Mouse (Mus musculus) lung, embryonic 14.5 days (tissue): ENCODE measurements around the gene Cog7. TPM values are rescaled to one million over a fixed set of nuclear protein-coding genes. Genes with fewer than 3 reads are reported as not detected.

Experiments used
- ATAC-seq: fragments of 200-750 bp; cut with Nextera tagmentation; 2 replicates; pipeline ENCODE4 v1.8.0; 2017; ENCODE audit warnings: mild to moderate bottlenecking, moderate TSS enrichment, moderate library complexity; ENCODE audit not compliant: insufficient read depth
- DNase-seq: peaks from one replicate; pipeline ENCODE4 v3.0.0-alpha.2; 2015
- H3K27ac ChIP-seq: fragments of 300-500 bp; sonication (generic); 2 replicates; pipeline ENCODE4 v1.5.1; 2014; ENCODE audit warnings: low read depth, mild to moderate bottlenecking, moderate library complexity
- H3K27me3 ChIP-seq: fragments of 300-500 bp; sonication (generic); 2 replicates; pipeline ENCODE4 v1.6.1; 2014; ENCODE audit warnings: low read length, control low read depth; ENCODE audit not compliant: insufficient read depth
- H3K36me3 ChIP-seq: fragments of 300-500 bp; sonication (generic); 2 replicates; pipeline ENCODE4 v1.6.1; 2014; ENCODE audit warnings: control low read depth; ENCODE audit not compliant: insufficient read depth
- H3K4me1 ChIP-seq: fragments of 300-500 bp; sonication (generic); 2 replicates; pipeline ENCODE4 v1.6.1; 2014; ENCODE audit warnings: antibody characterized with exemption, control low read depth; ENCODE audit not compliant: insufficient read depth
- H3K4me2 ChIP-seq: fragments of 300-500 bp; sonication (generic); 2 replicates; pipeline ENCODE4 v1.6.1; 2014; ENCODE audit warnings: mild to moderate bottlenecking
- H3K4me3 ChIP-seq: fragments of 300-500 bp; sonication (generic); 2 replicates; pipeline ENCODE4 v1.5.1; 2014; ENCODE audit warnings: low read depth, low read length
- H3K9ac ChIP-seq: fragments of 300-500 bp; sonication (generic); 2 replicates; pipeline ENCODE4 v1.6.1; 2014
- H3K9me3 ChIP-seq: fragments of 300-500 bp; sonication (generic); 2 replicates; pipeline ENCODE4 v1.6.1; 2016; ENCODE audit warnings: low read depth, low read length, control low read depth
- CTCF ChIP-seq: IDR thresholded peaks from 2 replicates; pipeline ENCODE4 v1.5.1; 2016; ENCODE audit warnings: antibody characterized with exemption, low read depth
- WGBS: fragments of 180-500 bp; shearing (Covaris S2); extraction: QIAGEN DNeasy Blood & Tissue Kit; methylation state at CpG from one replicate; pipeline ENCODE4 v1.1.7; 2014; 5-methylcytosine and 5-hydroxymethylcytosine counted together
- polyA plus RNA-seq: library from polyadenylated mRNA; unstranded; fragments of >200 nt; fragmentation: Nextera tagmentation; extraction: Ambion mirVana; gene quantifications from 2 replicates; pipeline ENCODE4 v1.2.1, GENCODE M21; 2014

The Cog7 gene
- polyA plus RNA-seq, 1 experiment from 2014 or later: 23.1 TPM

- Histone ChIP-seq H3K9ac (no peak overlapping the region), H3K27me3 (no peaks in the 10 kb centered on the region), H3K27ac (no peak overlapping the region), H3K36me3 (no peaks in the 10 kb centered on the region), H3K4me2 (no peak overlapping the region), H3K4me3 (no peak overlapping the region), H3K4me1 (peaks cover 3% of the 10 kb centered on the region; the same call in 1 of the 2 replicates), H3K9me3 (no peaks in the 10 kb centered on the region)
- no peak for TF ChIP-seq CTCF
- 77% methylated on average over 2 of the region's 3 CpGs for WGBS
- no peak for DNase-seq
- ATAC-seq: no peak
Observed at GRCm38 (mm10) chr7:121871631-121872030, 109.9 kb downstream of the Cog7 start.

GRCm38 (mm10) chr7:121864858-121865585 lies 116.5 kb downstream of the Cog7 start, which contains the start of gene Scnn1b:
Gene Scnn1b, plus strand, starts transcription at chr7:121865038.
- TF ChIP-seq CTCF: no peak
- peak within 1 kb of the TSS; percentile 34 for H3K4me3 ChIP-seq
- H3K4me1 ChIP-seq: no peaks in the 10 kb centered on the region
- DNase-seq (peak; percentile 14), ATAC-seq (peak; percentile 68)
- H3K4me2 ChIP-seq: peak within 1 kb of the TSS; percentile 63
- H3K9ac ChIP-seq: peak within 1 kb of the TSS; percentile 20; the same call in 1 of the 2 replicates
- no peaks in the 10 kb centered on the region for H3K9me3 ChIP-seq
- under 1% methylated on average over 37 of the region's 42 CpGs for WGBS
- no peaks in the 10 kb centered on the region for H3K36me3 ChIP-seq
- peaks cover 19% of the 10 kb centered on the region for H3K27me3 ChIP-seq
- H3K27ac ChIP-seq: no peak within 1 kb of the TSS

- Histone ChIP-seq H3K4me3 (no peak overlapping the region), H3K36me3 (no peaks in the 10 kb centered on the region), H3K4me2 (no peak overlapping the region), H3K27me3 (no peaks in the 10 kb centered on the region), H3K4me1 (no peaks in the 10 kb centered on the region), H3K9ac (no peak overlapping the region), H3K9me3 (no peaks in the 10 kb centered on the region), H3K27ac (no peak overlapping the region)
- DNase-seq (peak; percentile 9), ATAC-seq (no peak)
- WGBS: 78% methylated on average over 8 of the region's 8 CpGs
- TF ChIP-seq CTCF: peak; percentile 26; the same call in 1 of the 2 replicates
Observed at GRCm38 (mm10) chr7:121858939-121859338, 122.6 kb downstream of the Cog7 start.

- WGBS: 63% methylated on average over 11 of the region's 11 CpGs
- Histone ChIP-seq H3K4me2 (no peak overlapping the region), H3K4me1 (no peaks in the 10 kb centered on the region), H3K9ac (no peak overlapping the region), H3K9me3 (no peaks in the 10 kb centered on the region), H3K27ac (no peak overlapping the region), H3K4me3 (no peak overlapping the region), H3K27me3 (no peaks in the 10 kb centered on the region), H3K36me3 (no peaks in the 10 kb centered on the region)
- DNase-seq (peak; percentile 1), ATAC-seq (peak; percentile 63; the same call in 1 of the 2 replicates)
- TF ChIP-seq CTCF: no peak
Observed at GRCm38 (mm10) chr7:121857177-121857884, 124.2 kb downstream of the Cog7 start.

GRCm38 (mm10) chr7:121848537-121849168 lies 132.9 kb downstream of the Cog7 start:
- no peaks in the 10 kb centered on the region for H3K4me1 ChIP-seq
- H3K27ac ChIP-seq: no peak overlapping the region
- no peaks in the 10 kb centered on the region for H3K9me3 ChIP-seq
- no peaks in the 10 kb centered on the region for H3K27me3 ChIP-seq
- no peak overlapping the region for H3K9ac ChIP-seq
- no peak for TF ChIP-seq CTCF
- DNase-seq (peak; percentile 5), ATAC-seq (peak; percentile 74)
- no peaks in the 10 kb centered on the region for H3K36me3 ChIP-seq
- 52% methylated on average over 8 of the region's 9 CpGs for WGBS
- H3K4me3 ChIP-seq: no peak overlapping the region
- H3K4me2 ChIP-seq: no peak overlapping the region

- no peaks in the 10 kb centered on the region for H3K36me3 ChIP-seq
- H3K4me1 ChIP-seq: no peaks in the 10 kb centered on the region
- no peak for TF ChIP-seq CTCF
- H3K27me3 ChIP-seq: no peaks in the 10 kb centered on the region
- DNase-seq: no peak
- no peak overlapping the region for H3K4me2 ChIP-seq
- H3K27ac ChIP-seq: no peak overlapping the region
- H3K4me3 ChIP-seq: no peak overlapping the region
- no peaks in the 10 kb centered on the region for H3K9me3 ChIP-seq
- H3K9ac ChIP-seq: no peak overlapping the region
- ATAC-seq: no peak
- 51% methylated on average over 6 of the region's 6 CpGs for WGBS
Observed at GRCm38 (mm10) chr7:121845964-121846363, 135.5 kb downstream of the Cog7 start.

- ATAC-seq: no peak
- no peak overlapping the region for H3K4me2 ChIP-seq
- WGBS: 46% methylated on average over 6 of the region's 6 CpGs
Observed at GRCm38 (mm10) chr7:121842234-121842633, 139.3 kb downstream of the Cog7 start.

More at GRCm38 (mm10) chr7:121842234-121842633, 139.3 kb downstream of the Cog7 start:
- H3K9me3 ChIP-seq: no peaks in the 10 kb centered on the region
- no peak overlapping the region for H3K27ac ChIP-seq
- H3K4me3 ChIP-seq: no peak overlapping the region
- no peak overlapping the region for H3K9ac ChIP-seq
- no peak for TF ChIP-seq CTCF
- no peak for DNase-seq
- no peaks in the 10 kb centered on the region for H3K36me3 ChIP-seq
- no peaks in the 10 kb centered on the region for H3K4me1 ChIP-seq
- no peaks in the 10 kb centered on the region for H3K27me3 ChIP-seq
